Mouse (Mus musculus): Measurements from ENCODE around the gene Cd200.

The Cd200 gene

DNA sequence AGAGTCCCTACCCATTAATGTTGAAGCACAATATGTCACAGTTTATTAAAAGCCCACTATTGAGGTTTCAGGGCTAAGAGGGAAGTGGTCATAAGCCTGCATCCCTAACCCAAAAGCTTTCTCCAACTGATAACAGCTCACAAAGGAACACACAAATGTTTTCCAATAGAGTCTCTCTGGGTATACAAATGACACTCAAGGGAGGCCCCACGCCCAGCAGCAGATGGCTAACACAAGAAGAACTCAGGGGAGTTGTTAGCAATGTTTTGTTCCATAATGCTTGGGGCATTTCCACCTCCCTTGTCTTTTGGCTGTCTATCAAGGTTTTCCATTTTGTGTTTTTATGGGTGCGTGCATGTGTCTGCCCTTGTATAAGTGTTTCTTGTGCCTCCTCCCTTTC is 64.0 kb downstream of the Cd200 start:
- DNase-seq (ENCODE audit: low read depth, low spot score): no peak

DNA sequence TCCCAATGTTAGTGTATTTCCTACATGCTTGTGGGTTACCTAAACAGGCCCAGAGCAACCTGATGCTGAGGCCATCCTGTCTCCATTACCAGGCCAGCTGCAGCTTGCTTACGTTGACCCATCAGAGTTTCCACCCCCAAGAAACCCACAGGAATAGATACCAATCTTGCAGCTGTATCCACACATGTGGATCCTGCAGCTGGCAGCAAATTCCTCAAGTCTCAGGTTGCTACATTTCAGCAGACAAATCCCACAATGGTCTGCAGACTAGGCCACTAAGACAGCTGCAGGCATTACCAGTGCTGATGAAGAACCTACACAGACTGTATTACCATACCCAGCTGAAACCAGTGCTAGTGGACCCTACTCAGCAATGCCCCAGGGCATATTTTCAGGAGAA is 72.4 kb downstream of the Cd200 start:
- no peak for DNase-seq (ENCODE audit: low read depth, low spot score)

DNA sequence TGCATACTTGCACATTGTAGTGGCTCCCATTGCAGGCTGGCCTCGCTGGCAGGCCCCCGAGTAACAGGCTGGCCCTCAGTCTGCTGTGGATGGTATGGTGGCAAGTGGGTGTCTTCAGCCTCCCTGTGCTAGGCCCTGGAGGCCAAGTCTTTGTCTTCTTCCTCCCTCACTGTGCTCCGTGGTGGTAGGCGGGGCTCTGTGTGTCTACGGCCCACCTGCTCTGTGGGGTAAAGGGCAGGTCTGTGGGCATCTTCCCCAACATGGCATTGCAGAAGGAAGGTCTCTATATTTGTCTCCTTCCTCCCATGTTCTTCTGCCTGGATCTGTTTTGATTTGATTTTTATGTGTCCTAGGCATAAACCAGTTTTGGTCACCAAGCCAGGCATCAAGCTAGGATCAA is 74.0 kb downstream of the Cd200 start:
- DNase-seq (ENCODE audit: low read depth, low spot score): no peak

DNA sequence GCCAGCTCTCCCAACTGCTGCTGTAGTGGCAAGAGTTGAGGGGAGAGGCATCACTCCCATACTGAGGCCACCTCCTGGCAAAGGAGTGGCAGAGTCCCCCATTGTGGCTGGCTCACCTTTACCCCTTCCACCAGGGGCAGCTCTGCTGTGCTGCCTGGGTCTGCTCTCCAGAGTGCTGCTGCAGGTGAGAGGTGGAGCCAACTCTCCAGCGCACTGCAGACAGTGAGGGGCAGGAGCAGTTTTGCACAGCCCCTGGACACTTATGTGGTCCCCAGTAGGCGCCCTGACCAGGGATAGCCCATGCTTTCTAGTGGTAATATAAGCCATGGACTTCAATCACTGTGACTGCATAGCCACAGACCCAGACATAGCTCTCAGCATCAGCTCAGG is 74.5 kb downstream of the Cd200 start:
- DNase-seq (ENCODE audit: low read depth, low spot score): no peak

DNA sequence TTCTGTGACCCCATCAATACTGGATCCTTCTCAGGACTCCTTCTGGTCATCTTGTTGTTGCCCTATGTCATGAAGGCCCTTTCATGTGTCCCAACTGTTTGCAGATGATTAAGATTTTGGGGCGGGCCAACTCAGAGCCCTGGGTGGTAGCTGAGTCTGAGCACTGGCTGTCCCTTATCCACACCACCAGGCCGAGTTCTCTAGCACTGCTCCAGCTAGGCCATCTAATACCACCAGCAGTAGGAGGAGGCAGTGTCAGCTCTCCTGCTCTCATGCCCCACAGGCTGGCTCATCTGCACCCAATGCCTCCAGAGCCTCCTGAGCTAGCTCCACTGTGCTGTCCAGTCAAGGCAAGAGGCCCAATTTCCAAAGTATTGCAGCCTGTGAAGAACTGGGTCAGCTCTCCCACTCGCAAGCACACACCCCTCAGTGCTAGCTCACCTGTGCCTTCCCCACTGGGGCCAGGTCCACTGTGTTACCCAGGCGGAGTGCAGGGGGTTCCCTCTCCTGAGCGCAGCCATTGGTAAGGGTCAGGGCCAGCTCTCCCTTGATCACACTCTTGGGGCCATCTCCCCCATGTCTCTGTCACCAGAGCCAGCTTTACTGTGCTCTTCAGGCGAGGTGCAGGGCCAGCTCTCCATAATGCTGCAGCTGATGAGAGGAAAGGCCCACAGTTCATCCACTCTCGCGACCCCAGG is 75.0 kb downstream of the Cd200 start:
- DNase-seq (ENCODE audit: low read depth, low spot score): no peak

DNA sequence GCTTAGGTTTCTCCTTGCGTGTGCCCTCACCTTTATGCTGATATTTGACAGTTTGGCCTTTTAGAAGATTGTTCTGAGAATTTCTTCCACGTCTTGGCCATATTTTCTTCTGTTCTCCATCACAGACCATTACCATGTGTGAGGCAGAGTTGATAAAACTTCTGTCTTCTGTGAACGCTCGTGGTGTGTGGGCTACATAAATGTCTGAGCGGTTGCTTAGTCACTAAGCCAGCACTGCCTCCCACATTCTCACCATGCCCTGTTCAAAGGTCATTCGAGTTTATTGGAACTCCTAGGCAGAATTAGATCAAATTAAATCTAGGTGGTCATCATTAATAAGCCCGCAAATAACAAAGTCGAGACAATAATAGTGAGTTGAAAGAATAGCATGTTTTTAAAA is 76.3 kb downstream of the Cd200 start:
- DNase-seq (ENCODE audit: low read depth, low spot score): no peak
